Mouse (Mus musculus) liver, embryonic 14.5 days (tissue): ENCODE data around the gene Snapc5.
"Not testable (repeated sequence)": the region's sequence is repeated elsewhere in the genome, so short reads cannot be mapped to it uniquely, and the experiment has no call there.

Experiments
- CTCF ChIP-seq: IDR thresholded peaks from 2 replicates; pipeline ENCODE4 v1.5.1; 2016; ENCODE audit warnings: antibody characterized with exemption, low read depth, control low read depth
- EP300 ChIP-seq: IDR thresholded peaks from 2 replicates; pipeline ENCODE4 v1.6.1; 2016; ENCODE audit warnings: antibody characterized with exemption, low read depth

DNA sequence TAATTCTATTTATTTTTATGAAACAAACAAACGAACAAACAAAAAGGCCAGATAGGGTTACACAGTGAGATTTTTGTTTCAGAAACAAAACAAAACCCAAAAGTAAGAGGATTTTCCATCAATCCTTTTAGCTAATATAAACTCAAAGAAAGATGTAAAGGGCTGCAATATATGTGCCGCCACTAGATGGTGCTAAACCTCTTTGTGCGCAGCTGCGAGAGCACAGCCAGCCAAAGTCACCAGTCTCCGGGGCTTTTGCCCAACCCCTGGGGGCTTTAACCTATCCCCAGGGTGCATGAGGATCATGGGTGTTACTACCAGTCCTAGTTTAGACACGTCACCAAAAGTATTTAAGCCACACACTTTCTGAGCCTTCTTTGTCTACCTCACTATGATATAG is 40.2 kb upstream of the Snapc5 start:
- TF ChIP-seq CTCF: peak; percentile 79
- TF ChIP-seq EP300: not testable (repeated sequence)
